Mouse (Mus musculus): ENCODE measurements around the gene Ramac. TPM values are rescaled to one million over a fixed set of nuclear protein-coding genes. Genes with fewer than 3 reads are reported as not detected.

Ramac gene
- 92.8 and 94.7 TPM in 2 replicates for total RNA-seq (2015)
- total RNA-seq (2017) = 75.0 and 79.8 TPM in 2 replicates

GRCm38 (mm10) chr7:81762180-81763109 lies at the start of gene Ramac:
Ramac (plus strand) TSS chr7:81762925.
- peak; percentile 93 for ATAC-seq (replicated peaks; ENCODE audit: poor library complexity)

- no peak for ATAC-seq (replicated peaks; ENCODE audit: poor library complexity)
Observed at GRCm38 (mm10) chr7:81718657-81719056, 44.1 kb upstream of the Ramac start.

GRCm38 (mm10) chr7:81719216-81719661 lies 43.5 kb upstream of the Ramac start:
- ATAC-seq (replicated peaks; ENCODE audit: poor library complexity) = peak; percentile 95

- no peak for ATAC-seq (replicated peaks; ENCODE audit: poor library complexity)
Observed at GRCm38 (mm10) chr7:81721271-81721670, 41.5 kb upstream of the Ramac start.

GRCm38 (mm10) chr7:81723851-81724250 lies 38.9 kb upstream of the Ramac start:
- ATAC-seq (replicated peaks; ENCODE audit: poor library complexity) = no peak

- ATAC-seq (replicated peaks; ENCODE audit: poor library complexity) = peak; percentile 75
Observed at GRCm38 (mm10) chr7:81725986-81726727, 36.6 kb upstream of the Ramac start.

- ATAC-seq (replicated peaks; ENCODE audit: poor library complexity) = no peak
Observed at GRCm38 (mm10) chr7:81726728-81727005, 36.1 kb upstream of the Ramac start.

- ATAC-seq (replicated peaks; ENCODE audit: poor library complexity) = no peak
Observed at GRCm38 (mm10) chr7:81727716-81728115, 35.0 kb upstream of the Ramac start.

GRCm38 (mm10) chr7:81729787-81730186 lies 32.9 kb upstream of the Ramac start:
- ATAC-seq (replicated peaks; ENCODE audit: poor library complexity) = peak; percentile 49

- ATAC-seq (replicated peaks; ENCODE audit: poor library complexity) = no peak
Observed at GRCm38 (mm10) chr7:81731181-81731651, 31.5 kb upstream of the Ramac start.

GRCm38 (mm10) chr7:81732183-81733089 lies 30.3 kb upstream of the Ramac start:
- peak; percentile 43 for ATAC-seq (replicated peaks; ENCODE audit: poor library complexity)

GRCm38 (mm10) chr7:81735300-81736048 lies 27.3 kb upstream of the Ramac start:
- no peak for ATAC-seq (replicated peaks; ENCODE audit: poor library complexity)

- no peak for ATAC-seq (replicated peaks; ENCODE audit: poor library complexity)
Observed at GRCm38 (mm10) chr7:81738720-81739385, 23.9 kb upstream of the Ramac start.

GRCm38 (mm10) chr7:81740010-81740409 lies 22.7 kb upstream of the Ramac start:
- ATAC-seq (replicated peaks; ENCODE audit: poor library complexity) = no peak

- peak; percentile 83 for ATAC-seq (replicated peaks; ENCODE audit: poor library complexity)
Observed at GRCm38 (mm10) chr7:81744145-81744544, 18.6 kb upstream of the Ramac start.

GRCm38 (mm10) chr7:81747956-81748355 lies 14.8 kb upstream of the Ramac start:
- ATAC-seq (replicated peaks; ENCODE audit: poor library complexity) = no peak

GRCm38 (mm10) chr7:81763110-81763845 lies 553 bp downstream of the Ramac start:
- ATAC-seq (replicated peaks; ENCODE audit: poor library complexity) = peak; percentile 71

- ATAC-seq (replicated peaks; ENCODE audit: poor library complexity) = peak; percentile 48
Observed at GRCm38 (mm10) chr7:81772786-81773539, 10.2 kb downstream of the Ramac start.

All from megakaryocyte progenitor cell, adult 5-6 weeks (primary cell).